ENCODE assay signal across 12 mouse cellular contexts in the genomic region with DNA sequence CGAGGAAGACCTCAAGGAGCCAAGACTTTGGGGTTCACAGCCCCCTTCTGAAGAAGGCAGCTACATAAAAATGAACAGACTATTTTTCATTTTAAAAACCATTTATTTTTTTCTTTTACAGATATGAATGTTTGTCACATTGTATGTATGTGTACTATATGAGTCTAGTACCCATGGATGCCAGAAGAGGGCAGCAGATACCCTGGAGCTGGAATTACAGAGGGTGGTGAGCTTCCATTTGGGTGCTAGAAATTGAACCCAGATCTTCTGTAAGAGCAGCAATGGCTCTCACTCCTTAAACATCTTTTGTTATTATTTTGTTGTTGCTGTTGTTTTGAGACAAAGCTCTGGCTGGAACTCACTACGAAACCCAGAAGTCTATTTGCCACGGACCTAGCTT. TPM values are rescaled to one million over a fixed set of nuclear protein-coding genes. Genes with fewer than 3 reads are reported as not detected.
DNase-seq lines count a peak whose midpoint lies in the region; ATAC-seq and TF ChIP-seq lines count a peak whose summit lies in the region.
"Had no signal": no experiment of that assay in that cellular context is flagged by ENCODE, and none has a peak within 500 bp of the region (broad histone marks: within the 10 kb centered on the region; RNA-seq: fewer than 3 reads in every experiment).

No protein-coding gene starts in this region.

- in situ Hi-C loops in ES-E14 (cut with MboI; ENCODE audit: low sequenced_read_pairs in 2 of 2, unreplicated experiment in 2 of 2), result no loop called here

- no peak overlapping the region for H3K4me2 ChIP-seq in forebrain, embryonic 12.5 days
- peak overlapping the region; percentile 58; the same call in 1 of the 2 replicates for H3K4me2 ChIP-seq in midbrain, embryonic 12.5 days (replicated peaks)

- intact Hi-C loops in left cerebral cortex, adult 2 months (cut with DNase I), result no loop called here
- intact Hi-C loops in left cerebral cortex, postnatal 4 days (cut with DNase I), result no loop called here

- H3K4me3 ChIP-seq in left cerebral cortex, adult 2 months, result no peak overlapping the region
- peak overlapping the region in 1 of 2 experiments; percentile 24; a peak in 1 of 4 replicates for H3K4me3 ChIP-seq in ES-E14 (ENCODE audit: insufficient read depth in 1 of 2, low read depth in 1 of 2, low read length in 2 of 2, poor library complexity in 1 of 2, severe bottlenecking in 1 of 2)
- no peak overlapping the region for H3K4me3 ChIP-seq in forebrain, embryonic 12.5 days (replicated peaks)
- H3K4me3 ChIP-seq in midbrain, embryonic 12.5 days, result no peak overlapping the region

- TF ChIP-seq CTCF in left cerebral cortex, adult 2 months (IDR thresholded peaks at IDR 0.05), result peak; percentile 24

- 0 out of 2 replicates have a peak, but pooled peaks cover 5% of the 10 kb centered on the region for H3K27me3 ChIP-seq in forebrain, embryonic 12.5 days
- no peaks in the 10 kb centered on the region for H3K27me3 ChIP-seq in midbrain, embryonic 12.5 days
- H3K27me3 ChIP-seq: heart, embryonic 15.5 days had no signal

- WGBS in forebrain, embryonic 12.5 days, result 88% methylated on average over 3 of the region's 3 CpGs
- 87% methylated on average over 3 of the region's 3 CpGs for WGBS in midbrain, embryonic 12.5 days

- H3K4me1 ChIP-seq in ES-E14 (ENCODE audit: control insufficient read depth in 2 of 2, insufficient read depth in 2 of 2, low read length in 2 of 2, poor library complexity in 1 of 2), result peaks cover 22 to 33% of the 10 kb centered on the region in 2 experiments
- peaks cover 39% of the 10 kb centered on the region for H3K4me1 ChIP-seq in forebrain, embryonic 12.5 days
- H3K4me1 ChIP-seq in midbrain, embryonic 12.5 days, result peaks cover 38% of the 10 kb centered on the region

- H3K9ac ChIP-seq in ES-E14 (ENCODE audit: insufficient read depth, low read depth, low read length, poor library complexity, severe bottlenecking), result no peak overlapping the region; the same call in 1 of the 2 replicates
- no peak overlapping the region for H3K9ac ChIP-seq in forebrain, embryonic 12.5 days
- H3K9ac ChIP-seq in midbrain, embryonic 12.5 days (replicated peaks), result no peak overlapping the region

- no peak for ATAC-seq in forebrain, embryonic 12.5 days (ENCODE audit: low FRiP score)
- no peak for ATAC-seq in midbrain, embryonic 12.5 days (ENCODE audit: low FRiP score, low read depth)
- ATAC-seq: activated CD4-positive, CD25-positive, alpha-beta regulatory T cell, adult 4 months; CD4-positive, CD25-positive, alpha-beta regulatory T cell, adult 4 months had no signal

- no peaks in the 10 kb centered on the region for H3K36me3 ChIP-seq in ES-E14 (ENCODE audit: control insufficient read depth, insufficient read depth, low read length, poor library complexity, severe bottlenecking)
- H3K36me3 ChIP-seq in forebrain, embryonic 12.5 days (replicated peaks), result no peaks in the 10 kb centered on the region
- H3K36me3 ChIP-seq in midbrain, embryonic 12.5 days, result no peaks in the 10 kb centered on the region
- H3K36me3 ChIP-seq: heart, embryonic 15.5 days had no signal

- no peak for DNase-seq in left cerebral cortex, adult 2 months (ENCODE audit: extremely low spot score in 1 of 2, low spot score in 2 of 2)
- DNase-seq in left cerebral cortex, postnatal 4 days, result no peak
- DNase-seq in ES-E14 (ENCODE audit: low read depth, low spot score), result no peak
- no peak for DNase-seq in thymus, postnatal 25 days
- no peak for DNase-seq in gastrocnemius, postnatal 25 days
- DNase-seq: cerebellum, postnatal 36 days; gastrocnemius, postnatal 10 days had no signal

- H3K9me3 ChIP-seq in ES-E14 (ENCODE audit: control insufficient read depth, insufficient read depth, low read depth, low read length), result no peaks in the 10 kb centered on the region
- no peaks in the 10 kb centered on the region for H3K9me3 ChIP-seq in forebrain, embryonic 12.5 days
- H3K9me3 ChIP-seq in midbrain, embryonic 12.5 days, result no peaks in the 10 kb centered on the region
- H3K9me3 ChIP-seq: heart, embryonic 15.5 days had no signal

- H3K27ac ChIP-seq in left cerebral cortex, adult 2 months, result no peak overlapping the region
- peak overlapping the region; percentile 100; the same call in 1 of the 2 replicates for H3K27ac ChIP-seq in ES-E14 (ENCODE audit: insufficient read depth, low read depth, low read length, poor library complexity, severe bottlenecking)
- peak overlapping the region; percentile 93 for H3K27ac ChIP-seq in forebrain, embryonic 12.5 days
- H3K27ac ChIP-seq in midbrain, embryonic 12.5 days (replicated peaks), result peak overlapping the region; percentile 98

TF ChIP-seq in ES-E14, 5 proteins besides CTCF, POLR2A, EP300 and RAD21:
- TF ChIP-seq ZC3H11A (IDR thresholded peaks at IDR 0.05; ENCODE audit: borderline replicate concordance, low read depth, low read length) (peak; percentile 48; the same call in 1 of the 2 replicates), CHD2 (IDR thresholded peaks at IDR 0.05; ENCODE audit: low read depth, low read length) (no peak)

RNA-seq across cellular contexts. Expression of a gene that starts 10.8 kb away (rescaled TPM):
- 10 to 100 TPM; 54.3 to 57.4 TPM for total RNA-seq in left cerebral cortex, adult 2 months (2021)
- total RNA-seq in left cerebral cortex, postnatal 4 days (2021), result 10 to 100 TPM; 48.3 to 55.2 TPM
- total RNA-seq in ES-E14 (2012; rRNA removed), result 37.6 and 56.4 TPM in 2 replicates
- 75.6 and 84.0 TPM in 2 replicates for polyA plus RNA-seq in forebrain, embryonic 12.5 days (2016; fragmentation: Nextera tagmentation; extraction: Ambion mirVana)
- 91.8 and 94.9 TPM in 2 replicates for polyA plus RNA-seq in midbrain, embryonic 12.5 days (2016; fragmentation: Nextera tagmentation; extraction: Ambion mirVana)
- 10 to 100 TPM in 1 of 2 experiments, 1 to 10 TPM in 1; 9.9 to 10.7 TPM for total RNA-seq in gastrocnemius, postnatal 25 days (2021)

RNA-seq across cellular contexts. Expression of a gene that starts 17.6 kb away (rescaled TPM):
- 10 to 100 TPM; 33.9 to 34.1 TPM for total RNA-seq in left cerebral cortex, adult 2 months (2021)
- 10 to 100 TPM; 21.7 to 22.2 TPM for total RNA-seq in left cerebral cortex, postnatal 4 days (2021)
- total RNA-seq in ES-E14 (2012; rRNA removed), result 11.3 and 18.6 TPM in 2 replicates
- 3.9 and 4.2 TPM in 2 replicates for polyA plus RNA-seq in forebrain, embryonic 12.5 days (2016; fragmentation: Nextera tagmentation; extraction: Ambion mirVana)
- polyA plus RNA-seq in midbrain, embryonic 12.5 days (2016; fragmentation: Nextera tagmentation; extraction: Ambion mirVana), result 7.1 and 8.6 TPM in 2 replicates
- total RNA-seq in gastrocnemius, postnatal 25 days (2021), result 100 to 1,000 TPM; 190 to 200 TPM
- polyA plus RNA-seq: activated CD4-positive, CD25-positive, alpha-beta regulatory T cell, adult 4 months; CD4-positive, CD25-positive, alpha-beta regulatory T cell, adult 4 months had no signal

RNA-seq across cellular contexts. Expression of a gene that starts 52.7 kb away (rescaled TPM):
- total RNA-seq in left cerebral cortex, adult 2 months (2021), result 10 to 100 TPM; 11.5 to 14.3 TPM
- total RNA-seq in left cerebral cortex, postnatal 4 days (2021), result 10 to 100 TPM; 10.2 to 14.4 TPM
- total RNA-seq in ES-E14 (2012; rRNA removed), result 30.0 and 33.2 TPM in 2 replicates
- 12.8 and 15.2 TPM in 2 replicates for polyA plus RNA-seq in forebrain, embryonic 12.5 days (2016; fragmentation: Nextera tagmentation; extraction: Ambion mirVana)
- 14.3 and 15.4 TPM in 2 replicates for polyA plus RNA-seq in midbrain, embryonic 12.5 days (2016; fragmentation: Nextera tagmentation; extraction: Ambion mirVana)
- total RNA-seq in gastrocnemius, postnatal 25 days (2021), result 10 to 100 TPM; 11.0 to 12.3 TPM
